Mouse (Mus musculus) hindbrain, embryonic 12.5 days (tissue): ENCODE measurements around the gene Laptm5. TPM values are rescaled to one million over a fixed set of nuclear protein-coding genes. Genes with fewer than 3 reads are reported as not detected.

Experiments used
- ATAC-seq: fragments of 200-750 bp; cut with Nextera tagmentation; 2 replicates; pipeline ENCODE4 v1.8.0; 2017; ENCODE audit warnings: moderate TSS enrichment; ENCODE audit not compliant: low FRiP score
- H3K27ac ChIP-seq: fragments of 300-500 bp; sonication (generic); 2 replicates; pipeline ENCODE4 v1.5.1; 2016; ENCODE audit warnings: mild to moderate bottlenecking
- H3K27me3 ChIP-seq: fragments of 300-500 bp; sonication (generic); 2 replicates; pipeline ENCODE4 v1.6.1; 2016; ENCODE audit warnings: mild to moderate bottlenecking
- H3K36me3 ChIP-seq: fragments of 300-500 bp; sonication (generic); 2 replicates; pipeline ENCODE4 v1.6.1; 2016; ENCODE audit warnings: mild to moderate bottlenecking
- H3K4me1 ChIP-seq: fragments of 300-500 bp; sonication (generic); 2 replicates; pipeline ENCODE4 v1.6.1; 2016
- H3K4me2 ChIP-seq: fragments of 300-500 bp; sonication (generic); replicated peaks from 2 replicates; pipeline ENCODE4 v1.6.1; 2016; ENCODE audit warnings: mild to moderate bottlenecking
- H3K4me3 ChIP-seq: fragments of 300-500 bp; sonication (generic); 2 replicates; pipeline ENCODE4 v1.5.1; 2016; ENCODE audit warnings: mild to moderate bottlenecking
- H3K9ac ChIP-seq: fragments of 300-500 bp; sonication (generic); 2 replicates; pipeline ENCODE4 v1.6.1; 2016; ENCODE audit warnings: mild to moderate bottlenecking, moderate library complexity
- H3K9me3 ChIP-seq: fragments of 300-500 bp; sonication (generic); replicated peaks from 2 replicates; pipeline ENCODE4 v1.6.1; 2016; ENCODE audit warnings: mild to moderate bottlenecking
- WGBS: fragments of 180-500 bp; shearing (Covaris S2); methylation state at CpG from one replicate; pipeline ENCODE4 v1.1.7; 2016; 5-methylcytosine and 5-hydroxymethylcytosine counted together
- polyA plus RNA-seq: library from polyadenylated mRNA; unstranded; fragments of >200 nt; fragmentation: Nextera tagmentation; extraction: Ambion mirVana; gene quantifications from 2 replicates; pipeline ENCODE4 v1.2.1, GENCODE M21; 2016

Gene Laptm5
- polyA plus RNA-seq, 1 experiment from 2014 or later, result 23.3 TPM

GRCm38 (mm10) chr4:130944112-130944511 is 31.2 kb downstream of the Laptm5 start, which contains the start of gene Matn1:
TSS of gene Matn1 (plus strand) at chr4:130944385.
- Histone ChIP-seq H3K4me1 (no peaks in the 10 kb centered on the region), H3K9ac (no peak within 1 kb of the TSS), H3K9me3 (no peaks in the 10 kb centered on the region), H3K27me3 (0 out of 2 replicates have a peak, but pooled peaks cover 3% of the 10 kb centered on the region), H3K4me2 (no peak within 1 kb of the TSS), H3K36me3 (no peaks in the 10 kb centered on the region), H3K4me3 (no peak within 1 kb of the TSS), H3K27ac (no peak within 1 kb of the TSS)
- 44% methylated on average over 6 of the region's 6 CpGs for WGBS
- ATAC-seq, result no peak

GRCm38 (mm10) chr4:130944779-130945178 is 31.9 kb downstream of the Laptm5 start:
- no peak overlapping the region for H3K27ac ChIP-seq
- H3K4me3 ChIP-seq, result no peak overlapping the region
- no peak overlapping the region for H3K9ac ChIP-seq
- H3K4me2 ChIP-seq, result no peak overlapping the region
- no peak for ATAC-seq
- WGBS, result 78% methylated on average over 7 of the region's 7 CpGs
- H3K36me3 ChIP-seq, result no peaks in the 10 kb centered on the region
- H3K4me1 ChIP-seq, result no peaks in the 10 kb centered on the region
- 0 out of 2 replicates have a peak, but pooled peaks cover 3% of the 10 kb centered on the region for H3K27me3 ChIP-seq
- H3K9me3 ChIP-seq, result no peaks in the 10 kb centered on the region

- 18% methylated on average over 13 of the region's 13 CpGs for WGBS
- ATAC-seq, result no peak
Measured at GRCm38 (mm10) chr4:130947094-130947647, 34.2 kb downstream of the Laptm5 start.

GRCm38 (mm10) chr4:130949821-130950384 is 37.0 kb downstream of the Laptm5 start:
- ATAC-seq, result no peak
- WGBS, result 86% methylated on average over 35 of the region's 35 CpGs
- H3K36me3 ChIP-seq, result no peaks in the 10 kb centered on the region
- H3K27ac ChIP-seq, result no peak overlapping the region
- H3K9ac ChIP-seq, result no peak overlapping the region
- H3K9me3 ChIP-seq, result no peaks in the 10 kb centered on the region
- H3K4me3 ChIP-seq, result no peak overlapping the region
- H3K27me3 ChIP-seq, result peaks cover 4% of the 10 kb centered on the region; the same call in 1 of the 2 replicates
- H3K4me2 ChIP-seq, result no peak overlapping the region
- H3K4me1 ChIP-seq, result no peaks in the 10 kb centered on the region

More at GRCm38 (mm10) chr4:130947094-130947647, 34.2 kb downstream of the Laptm5 start:
- Histone ChIP-seq H3K9me3 (no peaks in the 10 kb centered on the region), H3K27me3 (0 out of 2 replicates have a peak, but pooled peaks cover 3% of the 10 kb centered on the region), H3K4me1 (no peaks in the 10 kb centered on the region), H3K27ac (no peak overlapping the region), H3K4me2 (no peak overlapping the region), H3K4me3 (no peak overlapping the region), H3K36me3 (no peaks in the 10 kb centered on the region), H3K9ac (no peak overlapping the region)

- H3K9me3 ChIP-seq, result no peaks in the 10 kb centered on the region
- no peak for ATAC-seq
- H3K9ac ChIP-seq, result no peak overlapping the region
- H3K4me2 ChIP-seq, result no peak overlapping the region
- H3K27ac ChIP-seq, result no peak overlapping the region
- peaks cover 10% of the 10 kb centered on the region for H3K27me3 ChIP-seq
- H3K4me3 ChIP-seq, result no peak overlapping the region
- WGBS, result 48% methylated on average over 17 of the region's 17 CpGs
- 0 out of 2 replicates have a peak, but pooled peaks cover 4% of the 10 kb centered on the region for H3K4me1 ChIP-seq
- H3K36me3 ChIP-seq, result no peaks in the 10 kb centered on the region
Measured at GRCm38 (mm10) chr4:130952531-130952930, 39.6 kb downstream of the Laptm5 start.

- Histone ChIP-seq H3K4me2 (no peak overlapping the region), H3K4me3 (no peak overlapping the region), H3K36me3 (no peaks in the 10 kb centered on the region), H3K27ac (no peak overlapping the region), H3K4me1 (peaks cover 9% of the 10 kb centered on the region; the same call in 1 of the 2 replicates), H3K9me3 (no peaks in the 10 kb centered on the region), H3K27me3 (peaks cover 18% of the 10 kb centered on the region), H3K9ac (no peak overlapping the region)
- ATAC-seq, result no peak
- 65% methylated on average over 10 of the region's 10 CpGs for WGBS
Measured at GRCm38 (mm10) chr4:130957156-130957555, 44.2 kb downstream of the Laptm5 start.

- Histone ChIP-seq H3K4me1 (peaks cover 9% of the 10 kb centered on the region; the same call in 1 of the 2 replicates), H3K9ac (no peak overlapping the region), H3K27me3 (peaks cover 19% of the 10 kb centered on the region), H3K4me2 (no peak overlapping the region), H3K36me3 (no peaks in the 10 kb centered on the region), H3K4me3 (no peak overlapping the region), H3K9me3 (no peaks in the 10 kb centered on the region), H3K27ac (no peak overlapping the region)
- ATAC-seq, result no peak
- WGBS, result 74% methylated on average over 5 of the region's 5 CpGs
Measured at GRCm38 (mm10) chr4:130958812-130959211, 45.9 kb downstream of the Laptm5 start.

GRCm38 (mm10) chr4:130959678-130960077 is 46.8 kb downstream of the Laptm5 start:
- peaks cover 18% of the 10 kb centered on the region for H3K27me3 ChIP-seq
- H3K9me3 ChIP-seq, result no peaks in the 10 kb centered on the region
- H3K4me2 ChIP-seq, result no peak overlapping the region
- peaks cover 9% of the 10 kb centered on the region; the same call in 1 of the 2 replicates for H3K4me1 ChIP-seq
- H3K9ac ChIP-seq, result no peak overlapping the region
- H3K4me3 ChIP-seq, result no peak overlapping the region
- 56% methylated on average over 6 of the region's 6 CpGs for WGBS
- no peak for ATAC-seq
- no peaks in the 10 kb centered on the region for H3K36me3 ChIP-seq
- H3K27ac ChIP-seq, result no peak overlapping the region

GRCm38 (mm10) chr4:130960118-130960734 is 47.3 kb downstream of the Laptm5 start:
- Histone ChIP-seq H3K9ac (no peak overlapping the region), H3K27ac (no peak overlapping the region), H3K4me2 (no peak overlapping the region), H3K27me3 (peaks cover 18% of the 10 kb centered on the region), H3K36me3 (no peaks in the 10 kb centered on the region), H3K4me3 (no peak overlapping the region), H3K9me3 (no peaks in the 10 kb centered on the region), H3K4me1 (peaks cover 9% of the 10 kb centered on the region; the same call in 1 of the 2 replicates)
- WGBS, result 30% methylated on average over 9 of the region's 9 CpGs
- ATAC-seq, result peak; percentile 55

GRCm38 (mm10) chr4:130971278-130971677 is 58.4 kb downstream of the Laptm5 start:
- H3K27ac ChIP-seq, result no peak overlapping the region
- H3K4me1 ChIP-seq, result peaks cover 8% of the 10 kb centered on the region; the same call in 1 of the 2 replicates
- H3K9ac ChIP-seq, result no peak overlapping the region
- H3K27me3 ChIP-seq, result peaks cover 4% of the 10 kb centered on the region; the same call in 1 of the 2 replicates
- H3K4me2 ChIP-seq, result no peak overlapping the region
- ATAC-seq, result no peak
- 100% methylated on average over 1 of the region's 1 CpGs for WGBS
- no peaks in the 10 kb centered on the region; the same call in 1 of the 2 replicates for H3K9me3 ChIP-seq
- no peaks in the 10 kb centered on the region for H3K36me3 ChIP-seq
- H3K4me3 ChIP-seq, result no peak overlapping the region

GRCm38 (mm10) chr4:130972421-130972829 is 59.5 kb downstream of the Laptm5 start:
- no peaks in the 10 kb centered on the region; the same call in 1 of the 2 replicates for H3K9me3 ChIP-seq
- WGBS, result 74% methylated on average over 5 of the region's 5 CpGs
- no peaks in the 10 kb centered on the region for H3K36me3 ChIP-seq
- H3K4me2 ChIP-seq, result no peak overlapping the region
- no peaks in the 10 kb centered on the region for H3K27me3 ChIP-seq
- no peak overlapping the region for H3K4me3 ChIP-seq
- peaks cover 10% of the 10 kb centered on the region for H3K4me1 ChIP-seq
- H3K9ac ChIP-seq, result no peak overlapping the region
- no peak for ATAC-seq
- peak overlapping the region; percentile 24; the same call in 1 of the 2 replicates for H3K27ac ChIP-seq
